Mouse (Mus musculus) splenic B cell, adult 2 months (primary cell): ENCODE measurements at regions not wholly inside any gene's neighbourhood (a gene's known extent, or its start where the extent isn't known, plus 50 kb on each side); places are given as distances from the start of the nearest gene placed in this dataset.

Experiments used
- DNase-seq: peaks from one replicate; pipeline ENCODE4 v3.0.0-alpha.2; 2011; ENCODE audit warnings: low read depth, low spot score
- H3K27me3 ChIP-seq: 2 replicates; pipeline ENCODE4 v1.6.1; 2012; ENCODE audit warnings: mild to moderate bottlenecking, low read length, moderate library complexity, mixed read lengths; ENCODE audit not compliant: control insufficient read depth, poor library complexity, insufficient read depth, severe bottlenecking
- H3K36me3 ChIP-seq: 2 replicates; pipeline ENCODE4 v1.6.1; 2012; ENCODE audit warnings: mild to moderate bottlenecking, low read length, moderate library complexity, mixed read lengths; ENCODE audit not compliant: control insufficient read depth, poor library complexity, insufficient read depth, severe bottlenecking

GRCm38 (mm10) chr12:54577235-54577634 is 79.1 kb downstream of the Sptssa start:
- Histone ChIP-seq H3K27me3 (no peaks in the 10 kb centered on the region), H3K36me3 (no peaks in the 10 kb centered on the region)
- DNase-seq, result no peak

DNA sequence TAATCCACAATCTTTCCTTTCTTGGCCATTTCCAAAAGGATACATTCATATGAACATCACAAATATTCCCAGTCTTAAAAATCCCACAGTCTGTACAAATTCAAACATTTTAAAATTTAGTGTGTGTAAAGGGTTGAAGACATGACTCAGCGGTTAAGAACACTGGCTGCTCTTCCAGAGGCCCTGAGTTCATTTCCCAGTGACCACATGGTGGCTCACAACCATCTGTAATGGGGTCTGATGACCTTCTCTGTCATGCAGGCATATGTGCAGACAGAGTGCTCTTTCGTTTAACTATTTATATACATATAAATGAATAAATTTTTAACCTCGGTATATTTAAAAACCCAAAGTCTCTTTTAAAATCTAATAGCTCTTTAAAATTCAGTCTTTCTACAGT is 79.6 kb downstream of the Sptssa start:
- H3K36me3 ChIP-seq, result no peaks in the 10 kb centered on the region
- no peak for DNase-seq
- no peaks in the 10 kb centered on the region for H3K27me3 ChIP-seq

- no peak for DNase-seq
- Histone ChIP-seq H3K27me3 (no peaks in the 10 kb centered on the region), H3K36me3 (no peaks in the 10 kb centered on the region)
Observed at GRCm38 (mm10) chr12:54572866-54573265, 83.5 kb downstream of the Sptssa start.

- H3K36me3 ChIP-seq, result no peaks in the 10 kb centered on the region
- DNase-seq, result no peak
- H3K27me3 ChIP-seq, result no peaks in the 10 kb centered on the region
Observed at GRCm38 (mm10) chr12:54568078-54568931, 88.1 kb downstream of the Sptssa start.

DNA sequence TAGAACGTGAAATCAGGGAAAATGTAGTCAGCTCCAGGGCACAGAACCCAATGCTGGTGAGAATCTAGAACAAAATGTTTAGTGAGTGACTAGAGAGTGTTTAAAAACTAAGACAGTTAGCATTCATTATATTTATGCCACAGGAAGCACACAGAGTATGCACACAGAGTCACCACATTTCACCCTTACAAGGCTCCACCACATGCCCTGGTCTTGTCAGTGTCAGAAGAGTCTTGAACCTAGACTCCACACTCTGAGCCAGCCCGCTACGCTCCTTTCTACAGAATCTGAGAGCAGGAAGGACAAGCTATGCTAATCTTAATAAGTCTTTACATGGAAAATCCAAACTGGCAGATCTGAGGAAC is 89.0 kb downstream of the Sptssa start:
- Histone ChIP-seq H3K27me3 (no peaks in the 10 kb centered on the region), H3K36me3 (no peaks in the 10 kb centered on the region)
- DNase-seq, result no peak

GRCm38 (mm10) chr12:54566532-54567425 is 89.6 kb downstream of the Sptssa start:
- Histone ChIP-seq H3K36me3 (no peaks in the 10 kb centered on the region), H3K27me3 (no peaks in the 10 kb centered on the region)
- no peak for DNase-seq

- Histone ChIP-seq H3K27me3 (no peaks in the 10 kb centered on the region), H3K36me3 (no peaks in the 10 kb centered on the region)
- no peak for DNase-seq
Observed at GRCm38 (mm10) chr12:54561981-54562380, 94.4 kb downstream of the Sptssa start.

DNA sequence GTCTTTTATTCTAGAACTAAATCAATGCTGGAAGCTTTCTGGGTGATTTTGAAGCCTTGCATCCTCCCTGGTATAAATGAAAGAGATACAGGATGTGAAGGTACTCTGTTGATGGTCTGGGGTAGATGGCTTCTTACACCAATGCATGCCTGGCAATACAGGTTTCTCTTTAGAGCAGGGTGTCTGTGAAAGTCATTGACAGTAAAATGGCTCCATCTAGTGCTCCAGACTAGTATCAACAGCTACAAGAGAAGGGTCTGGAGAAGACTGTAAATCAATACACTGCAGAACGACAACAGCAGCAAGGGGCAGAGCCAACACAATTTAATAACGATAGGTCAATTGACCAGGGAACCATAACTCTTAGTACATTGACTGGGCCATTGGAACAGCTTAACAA is 98.3 kb downstream of the Sptssa start:
- no peaks in the 10 kb centered on the region for H3K36me3 ChIP-seq
- DNase-seq, result peak; percentile 35
- no peaks in the 10 kb centered on the region for H3K27me3 ChIP-seq

- Histone ChIP-seq H3K27me3 (no peaks in the 10 kb centered on the region), H3K36me3 (no peaks in the 10 kb centered on the region)
- no peak for DNase-seq
Observed at GRCm38 (mm10) chr12:54549659-54550058, 106.7 kb downstream of the Sptssa start.

- H3K36me3 ChIP-seq, result no peaks in the 10 kb centered on the region
- H3K27me3 ChIP-seq, result no peaks in the 10 kb centered on the region
- peak; percentile 56 for DNase-seq
Observed at GRCm38 (mm10) chr12:54545821-54546608, 110.4 kb downstream of the Sptssa start.

GRCm38 (mm10) chr12:54538320-54538705 is 118.1 kb downstream of the Sptssa start:
- Histone ChIP-seq H3K27me3 (no peaks in the 10 kb centered on the region), H3K36me3 (no peaks in the 10 kb centered on the region)
- DNase-seq, result no peak

GRCm38 (mm10) chr12:54537690-54538319 is 118.6 kb downstream of the Sptssa start:
- Histone ChIP-seq H3K27me3 (no peaks in the 10 kb centered on the region), H3K36me3 (no peaks in the 10 kb centered on the region)
- no peak for DNase-seq

DNA sequence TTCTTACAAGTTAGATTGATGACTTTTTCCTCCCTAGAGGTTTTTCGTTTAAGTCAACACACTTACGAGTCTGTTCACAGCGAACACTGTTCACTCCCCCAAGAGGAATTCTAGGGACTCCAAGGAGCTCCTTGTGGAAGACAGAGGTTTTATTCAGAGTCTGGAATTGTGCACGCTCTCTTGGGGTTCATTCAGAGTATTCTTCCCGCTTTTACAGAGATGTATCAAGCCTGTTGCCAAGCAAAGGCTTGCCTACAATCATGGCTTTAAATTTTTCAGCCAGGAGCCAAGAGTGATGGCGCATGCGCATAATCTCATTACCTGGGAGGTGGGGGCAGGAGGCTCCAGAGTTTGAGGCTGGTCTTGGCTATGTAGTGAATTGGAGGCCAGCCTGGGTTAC is 119.4 kb downstream of the Sptssa start:
- no peak for DNase-seq
- no peaks in the 10 kb centered on the region for H3K27me3 ChIP-seq
- H3K36me3 ChIP-seq, result no peaks in the 10 kb centered on the region
